In genomic region chr2:165899923-165900322, GRCm38 (mm10) we compare ENCODE assay signal across 10 mouse cellular contexts. TPM values are rescaled to one million over a fixed set of nuclear protein-coding genes. Genes with fewer than 3 reads are reported as not detected.
A peak's percentile ranks its signal among the peaks of the same experiment; 100 is the strongest.
DNase-seq lines count a peak whose midpoint lies in the region; ATAC-seq lines count a peak whose summit lies in the region.
"Had no signal": no experiment of that assay in that cellular context is flagged by ENCODE, and none has a peak within 500 bp of the region (broad histone marks: within the 10 kb centered on the region; RNA-seq: fewer than 3 reads in every experiment).

No protein-coding gene starts in this region.

- peak overlapping the region; percentile 17 to 70; a peak in 2 of 4 replicates for H3K27ac ChIP-seq in heart, embryonic 14.5 days (replicated peaks in 1 of 2; ENCODE audit: control insufficient read depth in 1 of 2, insufficient read depth in 1 of 2, low read depth in 2 of 2, low read length in 2 of 2)
- peak overlapping the region; percentile 77 for H3K27ac ChIP-seq in liver, embryonic 11.5 days (ENCODE audit: low read depth, low read length)

- ATAC-seq in heart, embryonic 14.5 days (ENCODE audit: insufficient number of reproducible peaks, insufficient read depth, low FRiP score, low read depth), result no peak
- peak; percentile 62; the same call in 1 of the 2 replicates for ATAC-seq in erythroblast, adult 5-6 weeks (replicated peaks; ENCODE audit: low FRiP score, poor library complexity, severe bottlenecking)
- ATAC-seq in liver, embryonic 11.5 days (replicated peaks; ENCODE audit: low FRiP score), result peak; percentile 72

- 12% methylated on average over 3 of the region's 3 CpGs for WGBS in heart, embryonic 14.5 days
- WGBS in liver, embryonic 11.5 days, result 18% methylated on average over 3 of the region's 3 CpGs

- no peaks in the 10 kb centered on the region for H3K36me3 ChIP-seq in heart, embryonic 14.5 days (ENCODE audit: control insufficient read depth, insufficient read depth, low read length)
- no peaks in the 10 kb centered on the region for H3K36me3 ChIP-seq in liver, embryonic 11.5 days (ENCODE audit: control insufficient read depth, insufficient read depth, low read length)
- H3K36me3 ChIP-seq: G1E had no signal

- DNase-seq in heart, postnatal 25 days (ENCODE audit: low spot score), result no peak
- peak; percentile 65 for DNase-seq in ES-CJ7 (ENCODE audit: low read depth, low spot score)
- DNase-seq in liver, embryonic 11.5 days (ENCODE audit: low spot score), result no peak
- DNase-seq in cerebellum, postnatal 36 days, result no peak
- no peak for DNase-seq in ovary, postnatal 36 days (ENCODE audit: low spot score)
- no peak for DNase-seq in cerebellum, adult 11-12 months
- DNase-seq: cerebellum, adult 2 months had no signal

- no peak overlapping the region for H3K4me3 ChIP-seq in heart, embryonic 14.5 days (ENCODE audit: control insufficient read depth in 1 of 2, insufficient read depth in 1 of 2, low read depth in 1 of 2, low read length in 2 of 2)
- no peak overlapping the region for H3K4me3 ChIP-seq in liver, embryonic 11.5 days (ENCODE audit: low read depth, low read length)

- H3K4me2 ChIP-seq in heart, embryonic 14.5 days (ENCODE audit: low read length), result peak overlapping the region; percentile 24
- H3K4me2 ChIP-seq in liver, embryonic 11.5 days, result peak overlapping the region; percentile 65

- peak overlapping the region; percentile 55; the same call in 1 of the 2 replicates for H3K9ac ChIP-seq in heart, embryonic 14.5 days (ENCODE audit: low read length)
- H3K9ac ChIP-seq in liver, embryonic 11.5 days (ENCODE audit: low read depth, low read length), result no peak overlapping the region

- H3K27me3 ChIP-seq in heart, embryonic 14.5 days (ENCODE audit: control insufficient read depth, insufficient read depth, low read length), result no peaks in the 10 kb centered on the region
- no peaks in the 10 kb centered on the region for H3K27me3 ChIP-seq in liver, embryonic 11.5 days (replicated peaks; ENCODE audit: control insufficient read depth, insufficient read depth, low read length)

- no peaks in the 10 kb centered on the region for H3K9me3 ChIP-seq in heart, embryonic 14.5 days (ENCODE audit: control insufficient read depth, low read length)
- no peaks in the 10 kb centered on the region for H3K9me3 ChIP-seq in liver, embryonic 11.5 days (ENCODE audit: control insufficient read depth, low read length)
- H3K9me3 ChIP-seq: G1E had no signal

- intact Hi-C loops in heart, postnatal 25 days (cut with DNase I), result no loop called here

- peaks cover 21 to 37% of the 10 kb centered on the region in 2 experiments for H3K4me1 ChIP-seq in heart, embryonic 14.5 days (ENCODE audit: control insufficient read depth in 2 of 2, insufficient read depth in 2 of 2, low read length in 2 of 2)
- H3K4me1 ChIP-seq in liver, embryonic 11.5 days (replicated peaks; ENCODE audit: control insufficient read depth, insufficient read depth, low read length), result peaks cover 48% of the 10 kb centered on the region

RNA-seq across cellular contexts. Expression of gene Zmynd8, which starts 1.1 kb away (rescaled TPM):
- 35.9 and 38.0 TPM in 2 replicates for polyA plus RNA-seq in heart, embryonic 14.5 days (2014; fragmentation: Nextera tagmentation; extraction: Ambion mirVana)
- 10 to 100 TPM; 44.5 to 48.7 TPM for total RNA-seq in heart, postnatal 25 days (2021)
- total RNA-seq in erythroblast, adult 5-6 weeks (2015; ENCODE audit: low replicate concordance), result 60.1 and 81.1 TPM in 2 replicates
- total RNA-seq in erythroblast, adult 5-6 weeks (2017; ENCODE audit: low replicate concordance), result 83.9 and 95.3 TPM in 2 replicates
- polyA plus RNA-seq in liver, embryonic 11.5 days (2014; fragmentation: Nextera tagmentation; extraction: Ambion mirVana), result 49.1 and 55.8 TPM in 2 replicates
